Mouse (Mus musculus) adrenal gland, adult 2 months (tissue): Measurements from ENCODE around the gene Narf. TPM values are rescaled to one million over a fixed set of nuclear protein-coding genes. Genes with fewer than 3 reads are reported as not detected.

Source experiments
- DNase-seq: peaks from one replicate; pipeline ENCODE4 v3.0.0; 2021
- polyA plus RNA-seq: library from polyadenylated mRNA; depleted of rRNA; stranded (reverse); fragments of >200 nt; gene quantifications from 2 replicates; pipeline ENCODE4 v1.2.3, GENCODE M21; 2012; rRNA removed
- total RNA-seq, 2 experiments: library from RNA; stranded (reverse); gene quantifications; 2 replicates each; pipeline ENCODE4 v1.2.3; 2021

The Narf gene
- total and polyA plus RNA-seq, 3 experiments: 14.4 to 29.3 (median 22.8) TPM

DNA sequence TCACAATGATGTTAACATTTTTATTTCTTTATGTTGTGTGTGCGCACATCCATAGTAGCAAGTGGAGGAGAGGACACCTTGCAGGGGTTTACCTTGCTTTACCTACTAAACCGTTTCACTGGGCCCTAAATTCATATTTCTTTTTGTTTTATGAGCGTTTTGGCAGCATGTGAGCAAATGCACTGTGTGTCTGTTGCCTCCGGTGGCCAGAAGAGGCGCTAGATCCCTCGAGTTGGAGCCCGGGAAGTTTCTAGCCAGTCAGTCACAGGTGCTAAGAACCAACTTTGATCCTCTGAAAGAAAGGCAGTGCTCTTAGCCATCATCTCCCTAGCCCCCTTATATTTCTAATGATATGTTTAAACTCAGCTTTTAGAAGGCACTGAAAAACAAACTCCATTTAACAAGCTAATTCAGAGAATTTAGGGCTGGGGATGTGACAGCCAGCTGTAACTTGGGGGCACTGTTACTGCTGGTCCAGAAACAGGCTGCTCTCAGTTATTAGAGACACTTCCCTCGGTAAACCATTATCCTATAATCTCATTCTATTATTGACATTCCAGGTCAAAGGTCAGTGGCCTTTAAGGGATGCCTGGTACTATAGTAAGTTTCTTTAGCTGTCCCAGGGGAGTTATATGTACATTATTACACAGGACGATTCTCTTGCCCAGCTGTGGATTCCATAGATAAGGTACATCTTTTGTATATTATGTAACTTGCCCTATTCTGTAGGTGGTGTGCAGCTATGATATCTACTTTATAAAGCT lies 1.4 kb upstream of the Narf start:
- peak; percentile 25 for DNase-seq

DNA sequence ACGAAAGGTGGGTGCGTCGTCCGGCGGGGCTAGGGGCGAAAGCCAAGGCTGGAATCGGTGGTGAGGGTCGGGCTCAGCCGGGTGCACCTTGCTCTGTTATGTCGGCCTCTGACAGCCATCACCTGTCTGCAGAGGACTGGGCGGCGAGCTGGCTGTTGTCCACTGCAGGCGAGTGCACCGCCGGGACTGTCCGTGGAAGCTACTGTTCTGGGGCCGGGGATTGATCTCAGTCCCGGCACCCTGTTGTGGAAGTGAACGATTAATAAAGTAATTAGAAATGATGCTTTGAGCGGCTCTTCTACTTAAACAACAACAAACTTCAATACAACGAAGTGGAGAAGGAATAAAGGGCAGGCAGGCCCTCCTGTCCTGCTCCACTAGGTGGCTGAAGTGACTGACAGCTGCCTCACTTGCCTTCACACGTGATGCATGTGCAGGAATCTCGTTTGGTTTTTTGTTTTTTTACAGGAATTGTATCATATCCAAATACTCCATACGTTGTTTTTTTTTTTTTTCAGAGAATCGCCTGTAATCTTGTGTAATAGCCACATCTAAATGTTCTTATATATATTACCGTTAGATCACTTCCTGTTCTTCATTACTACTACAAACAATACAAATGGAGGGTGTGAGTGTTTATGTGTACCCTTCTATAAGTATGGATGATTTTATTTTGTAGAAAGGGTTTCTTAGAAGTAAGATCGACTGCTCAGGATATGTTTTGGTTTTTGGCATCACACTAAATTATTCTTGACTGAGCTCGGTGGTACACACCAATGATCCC lies 484 bp downstream of the Narf start:
- no peak for DNase-seq

DNA sequence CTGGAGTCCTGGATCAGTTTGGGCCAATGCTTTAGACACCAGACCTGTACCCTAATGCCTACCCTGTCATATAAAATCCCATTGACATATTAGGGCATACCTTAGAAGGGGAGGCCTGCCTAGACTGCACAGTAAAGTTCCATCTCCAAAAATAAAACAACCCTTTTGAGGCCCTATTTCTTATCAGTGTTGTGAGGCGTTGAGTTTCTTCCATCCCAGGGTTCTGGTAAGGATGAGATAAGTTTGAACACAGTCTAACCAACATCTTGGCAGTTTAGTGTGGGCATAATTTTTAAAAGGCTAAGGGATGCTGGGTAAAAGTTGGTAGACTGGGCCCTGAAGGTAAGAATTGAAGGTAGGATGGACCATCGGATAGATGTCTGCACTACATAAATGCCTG lies 2.6 kb downstream of the Narf start:
- no peak for DNase-seq

DNA sequence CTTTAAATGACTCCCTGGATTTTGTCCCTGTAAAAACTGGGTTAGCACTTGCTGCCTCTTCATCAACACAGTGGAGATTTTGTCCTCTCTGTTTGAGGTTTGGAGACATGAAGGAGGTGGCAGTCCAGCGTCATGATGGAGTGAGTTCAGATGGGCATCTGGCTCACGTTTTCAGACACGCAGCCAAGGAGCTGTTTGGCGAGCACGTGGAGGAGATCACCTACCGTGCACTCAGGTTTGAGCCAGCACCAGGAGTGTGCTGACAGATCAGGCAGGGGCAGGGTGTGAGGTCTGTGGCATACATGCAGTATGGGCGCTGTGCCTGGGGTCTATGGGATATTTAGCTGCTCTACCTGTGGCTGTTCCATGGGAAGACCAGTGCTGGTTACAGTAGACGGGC lies 13.1 kb downstream of the Narf start:
- no peak for DNase-seq

DNA sequence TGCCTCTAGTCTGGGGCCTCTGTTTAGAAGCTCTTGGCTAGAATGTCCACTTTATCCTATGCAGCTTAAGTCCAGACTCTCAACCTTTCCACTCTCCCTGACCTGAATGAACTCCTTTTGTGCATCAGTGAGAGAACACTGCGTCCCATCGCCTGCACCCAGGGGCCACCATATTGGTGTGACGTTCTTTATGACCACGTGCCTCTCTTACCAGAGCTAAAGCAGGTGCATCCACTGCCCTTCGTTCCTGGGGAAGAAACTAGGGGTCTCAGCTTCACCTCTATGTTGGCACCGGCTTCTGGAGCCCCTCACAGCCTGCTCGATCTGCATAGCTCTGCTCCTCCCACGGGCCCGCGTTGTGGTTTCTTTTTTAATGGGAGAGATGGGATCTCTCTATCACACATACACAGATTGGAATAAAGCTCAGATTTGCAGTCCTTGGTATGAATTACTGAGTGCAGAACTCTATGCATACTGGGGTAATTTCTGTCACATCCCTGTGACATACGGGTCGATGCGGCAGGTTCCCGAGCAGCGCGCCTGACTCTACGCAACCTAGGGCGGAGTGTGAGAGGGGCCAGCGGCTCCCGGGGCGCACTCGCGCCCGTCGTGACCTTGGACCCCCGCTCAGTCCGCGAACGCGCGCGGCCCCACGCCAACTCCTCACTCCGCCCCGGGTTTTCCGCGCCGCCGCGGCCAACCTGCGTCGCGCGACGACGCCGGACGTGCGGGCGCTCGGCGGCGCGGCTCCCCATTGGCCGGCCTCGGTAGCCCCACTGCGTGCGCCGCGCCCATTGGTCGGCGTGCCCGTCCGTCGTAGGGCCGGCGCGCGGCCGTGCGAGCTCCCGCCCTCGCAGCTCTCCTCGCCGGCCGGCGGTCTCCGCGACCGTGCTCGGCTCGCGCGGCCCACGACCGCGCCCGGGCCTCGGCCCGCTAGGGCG lies 22.4 kb downstream of the Narf start, which contains the start of gene Foxk2:
Foxk2 (plus strand) TSS at position 831 of the 941 bp plus-strand sequence.
- peak; percentile 95 for DNase-seq

DNA sequence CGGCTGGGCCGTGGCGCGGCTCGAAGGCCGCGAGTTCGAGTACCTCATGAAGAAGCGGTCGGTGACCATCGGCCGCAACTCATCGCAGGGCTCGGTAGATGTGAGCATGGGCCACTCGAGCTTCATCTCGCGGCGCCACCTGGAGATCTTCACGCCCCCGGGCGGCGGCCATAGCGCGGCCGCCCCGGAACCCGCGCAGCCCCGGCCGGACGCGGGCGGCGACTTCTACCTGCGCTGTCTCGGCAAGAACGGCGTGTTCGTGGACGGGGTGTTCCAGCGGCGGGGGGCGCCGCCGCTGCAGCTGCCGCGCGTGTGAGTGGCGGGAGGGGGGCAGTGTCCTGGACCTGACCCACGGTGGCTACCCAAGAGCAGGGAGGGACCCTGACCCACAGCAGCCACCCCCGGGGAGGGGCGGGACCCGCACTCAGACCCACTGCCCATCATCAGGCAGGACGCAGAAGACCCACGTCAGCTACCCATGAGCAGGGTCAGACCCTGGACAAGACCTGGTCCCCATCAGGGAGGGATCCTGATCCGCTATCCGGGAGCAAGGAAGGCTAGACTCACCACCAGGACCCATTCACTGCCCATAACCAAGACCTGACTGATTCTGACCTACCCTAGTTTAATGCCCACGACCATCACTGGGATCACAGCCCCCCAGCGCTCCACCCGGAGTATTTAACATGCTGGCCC lies 23.3 kb downstream of the Narf start:
- DNase-seq: peak; percentile 46

DNA sequence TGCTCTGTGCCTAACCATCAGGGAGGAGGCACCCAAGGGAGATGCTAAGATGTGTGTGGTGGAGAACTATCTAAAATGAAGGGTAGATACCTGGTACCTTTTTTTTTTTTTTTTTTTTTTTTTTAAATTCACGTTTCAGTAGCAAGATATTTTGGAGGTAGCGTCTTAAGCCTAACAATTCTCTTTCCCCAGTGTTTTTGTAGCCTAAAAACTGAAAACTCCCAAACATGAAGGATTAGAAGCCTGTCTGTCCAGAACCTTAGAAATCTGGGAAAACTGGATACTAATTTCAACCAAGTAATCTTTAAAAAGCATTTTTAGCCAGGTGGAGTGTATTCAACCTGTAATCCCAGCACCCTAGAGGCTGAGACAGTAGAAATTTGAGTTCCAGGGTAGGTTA lies 24.0 kb downstream of the Narf start:
- no peak for DNase-seq

DNA sequence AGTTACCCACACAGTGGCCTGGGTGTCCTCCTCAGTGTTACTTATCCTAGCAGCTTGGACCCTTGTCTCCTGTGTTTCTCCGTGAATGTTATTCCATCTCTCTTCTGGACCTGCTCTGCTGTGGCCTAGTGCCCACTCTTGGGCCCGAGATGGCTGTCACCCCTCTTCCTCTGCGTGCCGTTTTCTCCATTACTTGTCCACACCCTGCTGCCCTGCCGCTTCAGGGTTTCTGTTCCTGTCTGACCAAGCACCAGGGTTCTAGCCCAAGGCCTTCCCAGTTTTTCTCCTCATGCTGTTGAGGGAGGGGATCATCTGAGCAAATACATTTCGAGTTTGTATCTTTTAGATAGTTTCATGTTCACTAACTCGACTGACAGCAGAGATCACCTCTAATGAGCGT lies 40.5 kb downstream of the Narf start:
- no peak for DNase-seq

DNA sequence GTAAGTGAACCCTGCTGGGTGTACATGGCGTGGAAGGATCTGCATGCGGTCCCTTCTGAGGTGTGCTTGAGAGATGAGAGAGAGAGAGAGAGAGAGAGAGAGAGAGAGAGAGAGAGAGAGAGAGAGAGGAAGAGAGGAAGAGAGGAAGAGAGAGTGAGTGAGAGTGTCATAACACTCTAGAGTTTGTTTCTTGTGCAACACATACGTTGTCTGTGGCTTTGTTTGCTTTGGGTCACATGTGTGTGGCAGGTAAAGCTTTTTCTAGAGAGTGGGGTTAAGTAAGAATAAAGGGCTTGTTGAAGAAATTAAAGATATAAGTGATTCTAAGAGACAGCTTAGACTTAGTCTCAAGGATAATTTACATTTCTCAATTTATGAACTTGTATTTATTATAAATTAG lies 41.0 kb downstream of the Narf start:
- DNase-seq: no peak

DNA sequence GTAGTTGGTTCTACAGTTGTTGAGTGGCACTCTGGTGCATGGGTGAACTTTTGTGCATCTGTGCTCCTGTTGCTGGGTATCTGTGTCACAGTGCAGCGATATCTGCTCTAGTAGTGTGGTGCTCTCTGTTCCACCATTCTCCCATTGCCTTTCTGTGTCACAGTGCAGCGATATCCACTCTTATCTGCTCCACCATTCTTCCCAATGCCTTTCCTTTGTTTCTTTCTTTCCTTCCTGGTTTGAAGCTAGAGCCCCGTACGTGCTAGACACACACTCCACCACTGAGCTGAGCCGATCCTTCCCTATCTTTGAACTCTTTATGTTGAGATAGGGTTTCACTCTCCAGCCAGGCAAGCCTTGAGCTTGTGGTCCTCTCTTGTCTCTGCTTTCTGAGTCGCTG lies 45.9 kb downstream of the Narf start:
- no peak for DNase-seq

DNA sequence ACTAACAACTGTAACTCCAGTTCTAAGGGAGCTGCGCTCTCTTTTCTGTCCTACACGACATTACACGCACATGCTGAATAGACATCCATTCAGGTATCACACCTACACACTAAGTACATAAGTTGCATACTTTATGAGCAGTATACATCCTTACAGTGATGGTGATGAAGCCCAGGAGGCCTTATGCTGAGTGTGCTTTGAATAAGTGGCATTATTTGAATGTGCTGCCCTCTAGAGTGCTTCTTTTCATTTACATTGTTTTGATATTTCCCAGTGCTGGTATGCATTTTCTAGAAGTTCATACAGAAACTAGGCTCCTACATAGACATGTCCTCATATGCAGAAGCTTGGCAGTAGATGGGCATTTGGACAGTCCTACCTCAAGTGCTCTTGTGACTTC lies 52.8 kb downstream of the Narf start:
- no peak for DNase-seq

DNA sequence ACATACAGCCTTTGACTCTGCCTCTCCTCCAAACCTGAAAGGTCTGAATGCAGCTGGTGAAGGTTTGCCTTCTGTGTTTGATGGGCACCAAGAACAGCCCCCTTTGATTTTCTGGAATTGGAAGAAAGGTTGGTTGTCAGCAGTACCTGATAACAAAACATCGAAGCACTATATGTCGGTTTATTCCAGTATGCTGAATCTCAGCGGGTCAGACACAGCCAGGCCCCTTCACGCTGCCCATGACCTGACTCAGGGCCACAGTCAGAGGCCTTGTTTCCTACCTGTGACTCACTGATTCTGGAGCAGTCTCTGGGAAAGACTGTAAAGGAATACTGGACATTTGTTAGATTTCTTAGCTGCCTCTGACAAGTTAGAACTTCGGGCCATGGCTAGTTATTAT lies 57.7 kb downstream of the Narf start:
- peak; percentile 80 for DNase-seq

DNA sequence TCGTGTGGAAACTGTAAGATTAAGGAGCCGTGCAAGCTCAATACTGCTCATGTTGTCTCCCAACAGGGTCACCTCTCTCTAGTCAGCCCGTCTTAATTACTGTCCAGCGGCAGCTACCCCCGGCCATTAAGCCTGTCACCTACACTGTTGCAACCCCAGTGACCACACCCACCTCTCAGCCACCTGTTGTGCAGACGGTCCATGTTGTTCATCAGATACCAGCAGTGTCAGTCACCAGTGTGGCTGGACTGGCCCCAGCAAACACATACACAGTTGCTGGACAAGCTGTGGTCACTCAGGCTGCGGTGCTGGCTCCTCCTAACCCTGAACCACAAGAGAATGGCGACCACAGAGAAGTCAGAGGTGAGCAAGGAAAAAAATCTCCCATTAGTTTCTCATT lies 61.4 kb downstream of the Narf start:
- no peak for DNase-seq

DNA sequence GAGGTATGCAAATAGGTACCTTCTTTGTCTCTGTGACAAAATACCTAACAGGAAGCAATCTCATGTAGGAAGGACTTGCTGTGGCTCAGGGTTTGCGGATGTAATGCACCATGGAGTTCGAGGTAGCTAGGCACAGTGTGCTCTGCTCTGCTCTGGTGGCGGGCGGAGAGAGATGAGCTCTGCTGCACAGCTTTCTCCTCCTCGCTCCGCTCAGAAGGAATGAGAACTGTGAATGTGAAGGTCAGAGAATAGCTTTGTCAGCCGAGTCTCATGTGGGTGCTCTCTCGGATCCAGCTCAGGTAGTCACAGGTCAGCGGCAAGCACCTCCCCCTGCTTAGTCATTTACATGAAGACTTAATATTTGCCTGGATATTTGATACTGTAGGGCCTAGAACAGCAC lies 63.2 kb downstream of the Narf start:
- no peak for DNase-seq

DNA sequence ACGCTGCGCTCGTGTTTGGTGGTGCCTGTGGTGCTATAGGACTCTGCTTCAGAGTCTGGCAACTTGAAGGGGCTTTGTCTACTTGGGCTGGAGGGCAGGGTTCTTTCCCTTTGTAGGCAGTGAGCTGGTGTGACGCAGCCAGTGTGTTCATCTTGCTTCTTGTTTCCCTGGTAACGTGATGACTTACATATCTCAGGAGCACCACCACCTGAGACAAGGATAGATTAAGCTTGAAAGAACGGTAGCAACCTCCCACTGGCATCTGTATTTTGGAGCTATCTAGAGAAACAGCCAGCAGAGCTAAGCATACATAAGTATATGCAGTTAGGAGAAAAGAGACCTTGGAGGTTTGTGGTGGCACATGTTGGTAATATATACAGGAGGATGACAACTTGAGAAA lies 68.3 kb downstream of the Narf start:
- DNase-seq: no peak

Other genes starting within 250 kb of the Narf start
- gene Csnk1d, start 245.9 kb upstream of the Narf start, total RNA-seq: 100 to 1,000 TPM; 114 to 126 TPM
- gene Csnk1d, start 245.9 kb upstream of the Narf start, polyA plus RNA-seq: 39.8 and 48.7 TPM in 2 replicates
- gene Cd7, start 197.8 kb upstream of the Narf start, total RNA-seq: under 1 TPM; 0.69 TPM
- 1.8 and 3.3 TPM in 2 replicates for gene Cd7, start 197.8 kb upstream of the Narf start, polyA plus RNA-seq
- not detected for gene Sectm1b, start 173.7 kb upstream of the Narf start, total RNA-seq
- not detected in 2 replicates for gene Sectm1b, start 173.7 kb upstream of the Narf start, polyA plus RNA-seq
- not detected for gene Sectm1a, start 156.0 kb upstream of the Narf start, total RNA-seq
- gene Sectm1a, start 156.0 kb upstream of the Narf start, polyA plus RNA-seq: 0.09 and 0.19 TPM in 2 replicates
- not detected for gene Tex19.2, start 118.6 kb upstream of the Narf start, total RNA-seq
- not detected in 2 replicates for gene Tex19.2, start 118.6 kb upstream of the Narf start, polyA plus RNA-seq
- gene Tex19.1, start 91.1 kb upstream of the Narf start, total RNA-seq: not detected
- 0.18 TPM in 1 of 2 replicates, not detected in the other for gene Tex19.1, start 91.1 kb upstream of the Narf start, polyA plus RNA-seq
- gene Uts2r, start 77.0 kb upstream of the Narf start, total RNA-seq: not detected
- 0.19 and 0.20 TPM in 2 replicates for gene Uts2r, start 77.0 kb upstream of the Narf start, polyA plus RNA-seq
- 10 to 100 TPM in 1 of 2 experiments, 1 to 10 TPM in 1; 7.6 to 13.0 TPM for gene Hexdc, start 32.8 kb upstream of the Narf start, total RNA-seq
- 18.5 and 21.7 TPM in 2 replicates for gene Hexdc, start 32.8 kb upstream of the Narf start, polyA plus RNA-seq
- gene Ogfod3, start 32.5 kb upstream of the Narf start, total RNA-seq: 10 to 100 TPM; 27.9 to 28.5 TPM
- gene Ogfod3, start 32.5 kb upstream of the Narf start, polyA plus RNA-seq: 33.7 and 37.7 TPM in 2 replicates
- 10 to 100 TPM; 20.4 to 21.9 TPM for gene Cybc1, start 7.9 kb upstream of the Narf start, total RNA-seq
- 18.7 and 18.8 TPM in 2 replicates for gene Cybc1, start 7.9 kb upstream of the Narf start, polyA plus RNA-seq
- gene Foxk2, start 22.7 kb downstream of the Narf start, total RNA-seq: 10 to 100 TPM; 35.2 to 43.1 TPM
- gene Foxk2, start 22.7 kb downstream of the Narf start, polyA plus RNA-seq: 44.9 and 78.0 TPM in 2 replicates
- gene Wdr45b, start 117.2 kb downstream of the Narf start, total RNA-seq: 10 to 100 TPM; 61.8 to 69.2 TPM
- gene Wdr45b, start 117.2 kb downstream of the Narf start, polyA plus RNA-seq: 35.3 and 41.0 TPM in 2 replicates
- gene Rab40b, start 151.0 kb downstream of the Narf start, total RNA-seq: 1 to 10 TPM; 4.4 to 9.2 TPM
- gene Rab40b, start 151.0 kb downstream of the Narf start, polyA plus RNA-seq: 8.3 and 9.6 TPM in 2 replicates
- 10 to 100 TPM; 16.7 to 20.9 TPM for gene Fn3krp, start 184.1 kb downstream of the Narf start, total RNA-seq
- gene Fn3krp, start 184.1 kb downstream of the Narf start, polyA plus RNA-seq: 4.4 and 4.8 TPM in 2 replicates
- gene Fn3k, start 197.7 kb downstream of the Narf start, total RNA-seq: 1 to 10 TPM; 8.2 to 9.7 TPM
- 3.3 and 6.0 TPM in 2 replicates for gene Fn3k, start 197.7 kb downstream of the Narf start, polyA plus RNA-seq
- 10 to 100 TPM; 34.1 to 42.6 TPM for gene Tbcd, start 214.7 kb downstream of the Narf start, total RNA-seq
- 42.8 and 49.3 TPM in 2 replicates for gene Tbcd, start 214.7 kb downstream of the Narf start, polyA plus RNA-seq